Mouse (Mus musculus) lung, postnatal 36 days (tissue): ENCODE measurements at regions not wholly inside any gene's neighbourhood (a gene's known extent, or its start where the extent isn't known, plus 50 kb on each side); places are given as distances from the start of the nearest gene placed in this dataset.

ENCODE experiments used
- DNase-seq: peaks from one replicate; pipeline ENCODE4 v3.0.0; 2022; ENCODE audit warnings: mixed read lengths

- no peak for DNase-seq
Observed at GRCm38 (mm10) chr5:37980692-37981091, 57.9 kb upstream of the Stx18 start.

- no peak for DNase-seq
Observed at GRCm38 (mm10) chr5:37976943-37977434, 61.6 kb upstream of the Stx18 start.

DNA sequence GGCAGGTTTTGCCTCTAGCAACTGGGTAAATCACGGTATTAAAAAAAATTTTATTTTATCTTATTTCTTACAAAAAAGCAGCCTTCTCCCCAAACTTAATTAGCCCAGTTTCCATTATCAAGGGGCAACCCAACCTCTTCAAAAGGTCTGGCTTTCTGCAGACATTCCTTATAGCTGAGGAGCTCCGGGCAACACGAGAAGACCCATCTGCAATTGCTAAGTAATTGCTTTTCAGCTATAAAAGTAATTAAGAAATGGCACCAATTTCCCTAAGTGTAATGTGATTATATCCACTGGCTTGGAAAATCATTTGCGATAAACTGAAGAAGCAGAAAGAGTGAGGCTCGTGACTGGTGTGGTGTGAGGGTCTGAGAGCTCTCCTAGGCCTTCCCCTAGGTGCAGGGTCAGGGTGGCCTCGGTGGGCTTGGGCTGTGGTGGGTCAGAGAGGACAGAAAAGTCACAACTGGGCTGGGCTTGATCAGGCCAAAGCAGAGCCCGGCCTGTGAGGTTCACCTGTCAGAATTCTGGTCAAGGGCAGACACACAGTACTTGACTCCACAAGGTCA lies 65.5 kb upstream of the Stx18 start:
- no peak for DNase-seq

DNA sequence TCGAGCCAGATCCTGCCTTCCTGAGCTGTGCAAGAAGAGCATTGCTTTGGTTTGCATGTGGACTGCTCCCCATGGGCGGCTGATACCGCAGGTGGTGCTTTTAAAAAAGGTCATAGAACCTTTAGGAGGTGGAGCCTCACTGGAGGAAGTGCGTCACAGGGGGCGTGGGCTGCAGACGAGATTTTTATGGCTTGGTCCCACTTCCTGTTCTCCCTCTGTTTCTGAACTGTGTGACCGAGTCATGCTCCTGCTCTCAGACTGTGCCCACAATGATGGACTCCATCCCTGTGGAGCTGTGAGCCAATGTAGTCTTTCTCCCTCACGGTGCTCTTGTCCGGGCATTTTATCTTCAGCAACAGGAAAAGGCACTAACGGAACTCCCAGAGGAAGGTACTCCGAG lies 66.8 kb upstream of the Stx18 start:
- DNase-seq: no peak

GRCm38 (mm10) chr5:37968596-37968995 lies 69.9 kb upstream of the Stx18 start:
- no peak for DNase-seq

GRCm38 (mm10) chr5:37967914-37968375 lies 70.6 kb upstream of the Stx18 start:
- DNase-seq: no peak

DNA sequence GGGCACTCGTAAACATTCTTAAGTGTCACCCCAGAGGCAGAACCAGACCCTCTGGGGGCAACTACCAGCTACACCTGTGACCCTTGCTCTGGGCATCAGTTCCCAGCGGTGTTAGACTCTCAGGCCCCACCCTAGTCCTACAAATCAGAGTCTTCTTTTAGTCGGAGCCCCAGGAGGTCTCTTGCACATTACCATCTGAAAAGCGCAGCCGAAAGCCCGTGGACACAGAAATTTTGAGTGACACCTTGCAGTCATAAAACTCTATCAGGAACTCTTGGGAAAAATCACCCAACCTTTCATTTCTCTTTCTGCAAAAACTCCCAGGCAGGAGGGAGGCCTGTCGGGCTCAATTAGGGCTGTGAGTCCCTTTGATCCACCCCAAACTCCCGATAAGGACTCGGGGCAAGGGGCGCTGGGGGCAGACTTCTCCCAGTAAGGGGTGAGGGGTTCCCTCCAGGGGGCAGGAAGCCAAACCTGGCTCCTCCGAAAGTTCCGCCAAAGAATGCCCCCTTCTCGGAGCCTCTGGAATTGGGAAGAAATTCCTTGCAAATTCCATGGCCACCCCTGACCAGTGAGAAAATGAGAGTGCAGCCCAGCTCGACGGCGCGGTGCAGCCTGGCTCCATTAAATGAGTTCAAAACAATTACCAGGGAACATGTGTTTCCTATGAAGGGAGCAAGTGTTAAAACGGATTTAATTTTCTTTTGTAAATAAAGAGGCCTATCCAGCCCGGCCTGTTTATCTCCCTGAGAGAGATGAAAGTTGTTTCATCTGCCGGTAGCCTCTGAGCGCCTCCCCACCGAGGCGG lies 71.2 kb upstream of the Stx18 start:
- DNase-seq: no peak

DNA sequence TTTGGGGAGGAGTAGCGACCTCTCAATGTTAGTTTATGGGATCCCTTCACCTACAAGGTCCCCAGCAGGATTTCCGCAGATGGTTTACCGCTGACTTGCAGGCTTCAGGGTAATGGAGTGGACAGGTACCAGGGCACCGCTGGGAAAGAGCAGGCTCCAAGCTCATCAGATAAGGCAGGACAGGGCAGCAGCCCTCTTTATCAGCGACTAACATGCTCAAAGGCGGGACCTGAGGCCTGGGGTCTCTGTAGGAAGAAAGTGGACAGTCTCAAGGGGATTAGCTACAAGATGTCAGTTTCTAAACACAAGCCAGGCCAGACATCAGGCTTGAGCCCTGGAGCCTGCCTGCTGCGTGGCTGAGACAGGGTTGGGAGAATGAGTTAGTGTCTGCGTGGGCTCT lies 74.9 kb upstream of the Stx18 start:
- no peak for DNase-seq

GRCm38 (mm10) chr5:37962513-37962912 lies 76.0 kb upstream of the Stx18 start:
- DNase-seq: no peak

DNA sequence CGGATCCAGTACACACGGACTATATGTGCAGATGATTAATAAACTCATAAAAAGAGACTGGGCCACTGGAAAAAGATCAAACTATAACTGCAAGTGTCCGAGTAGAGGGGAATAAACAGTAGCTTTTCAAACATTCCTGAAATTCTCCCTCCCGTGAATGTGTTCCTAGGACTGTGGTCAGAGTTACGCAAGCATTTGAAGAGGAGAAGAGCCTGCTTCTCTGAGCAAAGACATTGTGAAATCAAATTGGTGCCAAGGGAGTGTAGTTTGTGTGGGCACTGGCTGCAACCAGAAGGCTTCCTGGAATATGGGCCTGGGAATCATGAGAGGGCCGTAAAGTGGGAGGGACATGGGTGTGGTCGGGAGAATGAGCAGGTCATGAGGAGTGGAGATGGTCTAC lies 78.3 kb upstream of the Stx18 start:
- peak; percentile 74 for DNase-seq

GRCm38 (mm10) chr5:37952096-37952495 lies 86.4 kb upstream of the Stx18 start:
- peak; percentile 30 for DNase-seq

- DNase-seq: no peak
Observed at GRCm38 (mm10) chr5:37932760-37933122, 105.8 kb upstream of the Stx18 start.

GRCm38 (mm10) chr5:37932086-37932759 lies 106.3 kb upstream of the Stx18 start:
- no peak for DNase-seq

- no peak for DNase-seq
Observed at GRCm38 (mm10) chr5:37920481-37920880, 96.1 kb upstream of the Msx1 start.

DNA sequence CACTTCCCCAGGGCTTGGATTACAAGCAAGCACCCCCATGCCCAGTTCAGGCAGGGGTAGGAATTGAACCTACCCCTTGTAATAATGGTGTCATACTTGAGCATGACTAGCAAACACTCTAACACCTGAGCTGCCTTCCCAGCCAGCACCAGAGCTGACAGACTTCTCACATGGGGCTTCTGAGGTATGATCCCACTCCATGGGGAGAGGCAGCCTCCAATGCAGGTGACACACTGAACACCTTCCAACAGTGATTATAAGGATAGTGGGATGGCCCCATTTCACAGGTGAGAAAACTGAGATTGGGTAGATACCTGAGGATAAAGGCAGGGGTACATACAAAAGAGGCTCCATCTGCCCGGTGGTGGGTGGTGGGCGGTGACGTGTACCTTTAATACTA lies 94.7 kb upstream of the Msx1 start:
- no peak for DNase-seq

DNA sequence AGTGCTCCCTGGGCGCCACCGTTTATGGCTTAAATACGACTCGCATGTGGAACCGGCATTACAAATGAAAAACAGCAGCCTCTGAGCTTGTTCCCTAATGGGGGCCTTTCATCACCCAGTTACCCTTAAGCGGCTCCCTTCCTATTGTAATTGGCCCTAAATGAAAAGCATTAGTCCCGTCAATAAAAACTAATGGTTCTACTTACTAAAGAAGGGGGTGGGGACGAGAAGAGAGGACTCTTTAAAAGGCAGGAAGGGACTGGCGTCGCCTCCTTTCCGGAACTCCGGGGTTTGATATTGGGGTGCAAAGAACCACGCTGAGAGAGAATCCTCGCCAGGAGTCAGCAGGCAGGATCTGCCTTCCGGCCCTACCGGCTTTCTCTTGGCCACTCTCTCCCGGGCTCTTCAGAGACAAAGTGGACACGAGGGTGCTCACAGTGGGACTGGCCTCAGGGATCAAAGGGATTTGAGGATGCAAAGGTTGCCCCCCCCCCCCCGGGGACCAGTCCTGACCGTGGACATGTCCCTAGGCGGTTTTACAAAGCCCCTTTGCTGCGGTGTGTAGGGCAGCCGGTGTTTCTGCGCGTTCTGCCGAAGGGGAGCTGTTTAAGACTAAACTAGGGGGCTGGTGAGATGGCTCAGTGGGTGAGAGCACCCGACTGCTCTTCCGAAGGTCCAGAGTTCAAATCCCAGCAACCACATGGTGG lies 93.8 kb upstream of the Msx1 start:
- DNase-seq: no peak

GRCm38 (mm10) chr5:37917161-37917560 lies 92.8 kb upstream of the Msx1 start:
- no peak for DNase-seq

DNA sequence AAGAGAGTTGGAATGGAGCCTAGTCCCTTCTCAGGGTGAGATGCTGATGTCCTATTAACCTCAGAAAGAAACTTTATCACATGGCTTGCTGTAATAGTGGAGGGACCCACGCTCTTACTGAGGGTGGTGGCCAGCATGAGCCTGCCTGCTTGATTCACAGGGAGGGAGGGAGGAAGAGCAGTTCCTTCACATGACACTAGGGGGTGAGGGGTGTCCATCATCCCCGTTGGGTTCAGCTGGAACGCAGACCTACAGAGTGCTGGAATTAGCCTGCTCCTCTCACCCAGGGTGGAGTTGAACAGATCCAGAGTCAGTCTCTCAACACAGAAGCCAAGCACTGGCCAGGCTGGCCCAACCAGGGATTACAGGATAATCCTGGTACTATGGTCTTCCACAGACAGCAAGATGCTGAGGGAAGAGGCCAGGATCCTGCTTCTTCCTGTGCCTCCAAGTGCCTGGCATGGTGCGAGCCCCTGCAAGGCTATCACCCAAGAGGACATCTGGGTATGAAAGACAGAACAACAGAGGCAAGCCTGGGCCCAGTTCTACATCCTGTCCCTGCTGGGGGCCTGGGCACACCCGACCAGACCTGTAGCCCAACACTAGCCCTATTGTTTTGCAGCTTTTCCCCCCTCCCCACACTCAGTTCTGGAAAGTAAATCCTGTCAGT lies 80.4 kb upstream of the Msx1 start:
- DNase-seq: peak; percentile 10

DNA sequence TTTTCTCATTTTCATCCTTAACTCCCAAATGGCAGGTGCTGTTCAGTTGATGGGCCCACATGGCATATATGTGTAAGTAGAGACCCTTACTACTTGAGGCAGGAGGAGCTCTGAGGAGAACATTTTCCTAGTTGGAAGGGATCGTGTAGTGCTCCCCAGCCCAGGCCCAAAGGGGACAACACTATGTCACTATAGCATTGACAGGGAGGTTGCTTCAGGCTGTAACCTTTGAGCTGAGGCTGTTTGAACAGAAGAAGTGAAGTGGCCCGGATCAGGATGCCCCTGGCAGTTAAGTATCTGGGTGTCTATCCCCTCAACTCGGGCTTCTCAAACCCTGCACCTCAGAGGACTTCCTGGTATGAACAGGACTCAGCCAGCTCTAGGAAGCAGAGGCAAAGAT lies 79.5 kb upstream of the Msx1 start:
- DNase-seq: no peak

DNA sequence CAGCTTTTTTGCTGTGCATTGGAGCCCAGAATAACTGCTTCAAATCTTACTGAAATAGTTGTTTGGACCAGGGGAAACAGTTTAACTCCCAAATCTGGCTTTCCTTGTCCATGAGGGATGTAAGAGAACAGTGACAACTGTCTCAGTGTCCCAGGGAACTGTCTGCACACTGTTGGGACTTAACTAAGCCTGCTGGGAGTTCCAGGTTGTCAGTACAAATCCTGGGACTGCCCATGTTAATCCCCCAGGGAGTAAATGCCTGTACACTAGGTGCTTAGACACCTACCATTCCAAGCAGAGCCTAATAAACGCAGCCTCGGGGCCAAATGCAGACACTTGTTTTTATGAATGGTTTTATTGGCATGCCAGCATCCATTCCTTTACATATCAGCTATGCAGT lies 78.4 kb upstream of the Msx1 start:
- DNase-seq: no peak

DNA sequence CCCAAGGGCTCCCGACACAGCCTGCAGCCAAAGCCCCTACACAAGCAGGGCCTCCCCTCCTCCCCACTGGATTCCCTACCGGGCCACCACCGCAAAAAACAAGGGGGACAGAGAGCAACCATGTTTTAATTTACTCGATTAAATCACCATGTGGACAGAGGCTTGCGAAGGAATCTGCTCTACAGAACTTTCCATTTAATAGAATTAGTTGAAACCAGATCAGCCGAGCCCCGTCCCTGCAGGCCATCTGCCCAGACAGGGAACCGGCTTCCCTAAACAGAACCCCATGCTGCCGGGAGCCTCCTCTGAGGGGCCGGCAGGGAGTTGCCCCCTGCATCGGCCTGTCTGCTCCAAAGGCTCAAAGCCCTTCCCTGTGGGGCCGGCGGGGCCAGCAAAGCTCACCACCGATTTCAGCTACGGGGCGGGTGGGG lies 77.5 kb upstream of the Msx1 start:
- DNase-seq: no peak

- no peak for DNase-seq
Observed at GRCm38 (mm10) chr5:37898041-37898615, 73.7 kb upstream of the Msx1 start.
